Mouse (Mus musculus) urinary bladder, postnatal 10 days (tissue): ENCODE data around the gene Chmp1a.
A peak's percentile ranks its signal among the peaks of the same experiment; 100 is the strongest.
"Not testable (repeated sequence)": the region's sequence is repeated elsewhere in the genome, so short reads cannot be mapped to it uniquely, and the experiment has no call there.

Experiments
- DNase-seq: peaks from one replicate; pipeline ENCODE4 v3.0.0; 2022; ENCODE audit warnings: low spot score

The Chmp1a gene

DNA sequence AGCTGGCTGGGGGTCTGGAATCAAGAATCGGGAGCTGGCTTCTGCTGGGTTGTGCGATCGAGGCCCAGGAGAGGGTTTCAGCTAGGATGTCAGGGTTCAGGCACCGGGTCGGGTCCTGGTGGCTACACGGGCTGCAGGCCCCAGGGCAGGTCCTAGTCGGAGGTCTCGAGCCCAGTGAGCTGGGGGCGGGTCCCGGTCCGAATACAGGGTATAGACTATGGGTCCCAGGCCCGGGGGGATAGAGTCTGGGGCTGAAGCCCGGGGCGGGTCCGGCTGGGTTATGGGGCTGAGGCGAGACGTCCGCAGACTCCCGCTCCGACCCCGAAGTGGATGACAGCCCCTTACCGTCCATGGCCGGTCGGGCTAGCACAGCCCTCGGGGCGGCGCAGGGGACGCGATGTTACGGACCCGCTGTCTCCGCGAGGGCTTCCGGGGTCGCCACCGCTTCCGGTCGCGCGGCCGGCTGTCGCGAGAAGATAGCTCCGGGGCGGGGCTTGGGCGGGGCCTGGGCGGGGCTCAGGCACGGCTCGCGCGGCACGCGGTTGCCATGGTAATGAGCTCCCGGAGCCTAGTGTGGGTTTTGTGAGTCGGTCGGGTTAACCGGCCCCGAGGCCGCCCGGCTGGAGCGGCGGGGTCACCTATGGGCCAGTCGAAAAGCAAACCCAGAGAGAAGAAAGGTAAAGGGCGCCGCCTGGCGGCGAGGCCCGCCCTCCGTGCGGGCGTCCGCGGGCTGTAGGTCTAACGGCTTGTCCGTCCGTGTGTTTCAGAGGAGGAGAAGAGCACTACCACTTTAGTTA is at the start of gene Chmp1a, which contains the start of gene Spata33:
Chmp1a (minus strand) TSS at position 443 of the 797 bp plus-strand sequence.
Spata33 (plus strand) TSS at position 512 of the 797 bp plus-strand sequence.
- DNase-seq, result peak; percentile 71

DNA sequence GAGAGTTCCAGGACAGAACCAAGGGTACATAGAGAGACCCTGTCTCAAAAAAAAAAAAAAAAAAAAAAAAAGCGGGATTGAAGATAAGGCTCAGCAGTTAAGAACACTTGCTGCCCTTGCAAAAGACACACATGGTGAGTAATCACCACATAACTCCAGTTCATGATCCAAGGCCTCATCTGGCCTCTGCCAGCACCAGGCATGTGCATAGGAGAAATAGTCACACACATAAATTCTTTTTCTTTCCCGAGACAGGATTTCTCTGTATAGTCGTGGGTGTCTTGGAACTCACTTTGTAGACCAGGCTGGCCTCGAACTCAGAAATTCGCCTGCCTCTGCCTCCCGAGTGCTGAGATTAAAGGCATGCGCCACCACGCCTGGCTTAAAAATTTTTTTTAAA is 45.0 kb upstream of the Chmp1a start:
- not testable (repeated sequence) for DNase-seq

DNA sequence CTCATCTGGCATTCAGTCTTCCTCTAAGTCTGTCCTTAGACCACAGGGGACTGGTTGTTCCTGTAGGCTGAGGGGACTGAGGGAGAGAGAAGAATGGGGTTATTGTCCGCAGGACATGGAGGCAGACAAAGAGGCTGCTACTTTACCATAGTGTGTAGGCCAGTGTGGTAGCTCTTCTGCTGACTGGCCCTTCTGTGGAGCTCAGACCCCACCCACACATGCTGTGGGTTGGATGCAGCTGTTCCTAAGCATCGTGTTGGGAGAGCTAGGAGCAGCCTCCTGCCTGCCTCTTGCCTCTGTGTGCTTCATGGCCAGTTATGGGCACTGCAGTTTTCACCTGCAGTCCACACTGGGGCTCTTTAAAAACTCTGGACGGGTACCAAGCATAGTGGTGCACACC is 44.6 kb upstream of the Chmp1a start:
- no peak for DNase-seq

GRCm38 (mm10) chr8:123255170-123255569 is 42.6 kb upstream of the Chmp1a start:
- DNase-seq, result no peak

DNA sequence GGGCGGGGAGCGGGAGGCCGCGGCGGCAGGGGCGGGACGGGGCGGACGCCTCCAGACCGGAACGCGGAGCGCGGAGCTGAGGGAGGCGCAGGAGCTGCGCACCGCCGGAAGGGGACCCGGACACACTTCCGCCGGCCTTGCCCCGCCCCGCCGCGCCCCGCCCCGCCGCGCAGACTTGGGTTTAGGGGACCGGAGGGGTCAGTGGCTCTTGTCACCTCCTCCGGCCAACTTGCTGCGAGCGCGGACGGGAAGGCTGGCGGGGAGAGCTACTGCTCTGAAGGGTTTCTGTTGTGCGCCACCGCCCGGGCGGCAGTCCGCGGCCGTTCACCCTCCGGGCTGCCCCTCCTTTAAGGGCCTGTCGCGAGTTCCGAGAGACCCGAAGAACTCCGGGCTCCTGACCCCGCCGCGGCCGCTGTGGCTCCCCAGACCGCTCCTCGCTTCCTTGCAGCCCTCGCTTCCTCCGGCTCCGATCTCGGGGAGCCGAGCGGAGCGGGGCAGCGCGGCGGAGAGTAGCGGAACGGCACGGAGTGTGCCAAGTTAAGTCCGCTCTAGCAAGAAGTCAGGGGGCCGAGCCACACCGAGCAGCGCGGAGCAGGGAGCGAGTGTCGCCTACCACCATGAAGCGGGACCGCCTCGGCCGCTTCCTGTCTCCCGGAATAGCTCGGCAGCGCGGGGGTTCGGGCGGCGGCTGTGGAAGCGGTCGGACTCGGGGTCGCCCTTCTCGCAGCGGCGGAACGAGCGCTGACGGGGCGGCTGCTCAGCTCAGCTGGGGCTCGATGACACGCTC is 41.7 kb upstream of the Chmp1a start, which contains the start of the genes Zfp276 and Vps9d1:
Zfp276 (plus strand) TSS at position 97 of the 787 bp plus-strand sequence.
Vps9d1 (minus strand) TSS at position 250 of the 787 bp plus-strand sequence.
- peak; percentile 65 for DNase-seq

GRCm38 (mm10) chr8:123253451-123254098 is 41.0 kb upstream of the Chmp1a start:
- no peak for DNase-seq

- DNase-seq, result no peak
These were observed 40.4 kb upstream of the Chmp1a start for GRCm38 (mm10) chr8:123252925-123253324.

GRCm38 (mm10) chr8:123250940-123251339 is 38.4 kb upstream of the Chmp1a start:
- DNase-seq, result no peak

GRCm38 (mm10) chr8:123248596-123248995 is 36.0 kb upstream of the Chmp1a start:
- no peak for DNase-seq

DNA sequence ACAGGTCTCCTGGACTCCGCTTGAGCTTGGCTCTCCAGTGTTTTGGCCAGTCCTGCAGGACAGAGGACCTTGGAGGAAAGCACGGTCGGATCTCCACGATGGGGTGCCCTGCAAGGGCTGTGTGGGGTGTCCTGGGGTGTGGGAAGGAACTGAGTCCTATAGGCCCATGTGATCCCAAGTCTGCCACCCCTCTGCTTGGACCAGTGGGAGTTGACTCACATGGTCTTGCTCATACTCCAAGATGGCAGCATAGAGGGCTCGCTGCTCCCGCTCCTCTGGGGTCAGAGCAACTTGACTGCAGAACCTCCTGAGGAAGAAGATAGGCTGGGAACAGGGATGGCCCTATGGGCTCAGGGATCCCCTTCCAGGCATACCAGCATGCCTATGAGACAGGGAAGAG is 35.2 kb upstream of the Chmp1a start:
- DNase-seq, result no peak

DNA sequence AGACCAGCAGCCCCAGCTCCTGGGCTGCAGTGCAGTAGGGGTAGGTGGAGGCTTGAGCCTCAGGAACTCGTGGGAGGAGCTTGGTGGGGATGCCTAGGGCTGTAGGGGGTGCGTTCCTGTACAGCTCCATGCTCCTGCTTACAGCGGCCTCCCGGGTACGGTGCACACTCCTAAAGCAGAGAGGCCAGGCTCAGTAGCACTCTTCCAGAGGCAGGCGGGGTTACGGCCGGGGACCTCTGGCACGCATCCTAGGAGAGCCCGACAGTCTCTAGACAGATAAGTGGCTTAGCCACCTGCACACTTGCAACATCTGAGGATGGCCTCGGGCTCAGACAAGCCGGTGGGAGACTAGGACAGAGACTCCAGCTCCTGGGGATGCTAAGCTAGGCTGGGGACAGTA is 33.0 kb upstream of the Chmp1a start:
- no peak for DNase-seq

DNA sequence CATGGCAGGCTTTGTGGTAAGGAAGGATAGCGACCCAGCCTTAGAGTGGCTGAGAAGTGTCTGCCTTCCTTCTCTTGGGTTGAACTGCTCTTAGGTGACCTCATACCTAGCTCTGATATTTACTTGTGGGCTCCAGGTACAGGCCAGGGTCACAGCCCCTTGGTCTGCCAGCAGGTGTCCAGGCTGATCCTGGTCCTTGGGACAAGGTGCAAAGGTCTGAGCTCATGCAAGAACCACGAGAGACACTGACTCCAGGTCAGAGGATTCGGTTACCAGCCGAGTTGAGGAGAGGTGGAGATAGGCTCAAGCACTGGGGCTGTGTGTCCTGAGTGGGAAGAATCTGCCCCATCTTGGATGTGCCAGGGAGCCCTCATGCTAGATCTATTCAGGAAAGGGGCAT is 31.8 kb upstream of the Chmp1a start:
- DNase-seq, result no peak

GRCm38 (mm10) chr8:123243053-123243452 is 30.5 kb upstream of the Chmp1a start:
- DNase-seq, result no peak

GRCm38 (mm10) chr8:123242107-123242923 is 29.8 kb upstream of the Chmp1a start:
- DNase-seq, result no peak

- no peak for DNase-seq
These were observed 26.8 kb upstream of the Chmp1a start for GRCm38 (mm10) chr8:123239398-123239797.

DNA sequence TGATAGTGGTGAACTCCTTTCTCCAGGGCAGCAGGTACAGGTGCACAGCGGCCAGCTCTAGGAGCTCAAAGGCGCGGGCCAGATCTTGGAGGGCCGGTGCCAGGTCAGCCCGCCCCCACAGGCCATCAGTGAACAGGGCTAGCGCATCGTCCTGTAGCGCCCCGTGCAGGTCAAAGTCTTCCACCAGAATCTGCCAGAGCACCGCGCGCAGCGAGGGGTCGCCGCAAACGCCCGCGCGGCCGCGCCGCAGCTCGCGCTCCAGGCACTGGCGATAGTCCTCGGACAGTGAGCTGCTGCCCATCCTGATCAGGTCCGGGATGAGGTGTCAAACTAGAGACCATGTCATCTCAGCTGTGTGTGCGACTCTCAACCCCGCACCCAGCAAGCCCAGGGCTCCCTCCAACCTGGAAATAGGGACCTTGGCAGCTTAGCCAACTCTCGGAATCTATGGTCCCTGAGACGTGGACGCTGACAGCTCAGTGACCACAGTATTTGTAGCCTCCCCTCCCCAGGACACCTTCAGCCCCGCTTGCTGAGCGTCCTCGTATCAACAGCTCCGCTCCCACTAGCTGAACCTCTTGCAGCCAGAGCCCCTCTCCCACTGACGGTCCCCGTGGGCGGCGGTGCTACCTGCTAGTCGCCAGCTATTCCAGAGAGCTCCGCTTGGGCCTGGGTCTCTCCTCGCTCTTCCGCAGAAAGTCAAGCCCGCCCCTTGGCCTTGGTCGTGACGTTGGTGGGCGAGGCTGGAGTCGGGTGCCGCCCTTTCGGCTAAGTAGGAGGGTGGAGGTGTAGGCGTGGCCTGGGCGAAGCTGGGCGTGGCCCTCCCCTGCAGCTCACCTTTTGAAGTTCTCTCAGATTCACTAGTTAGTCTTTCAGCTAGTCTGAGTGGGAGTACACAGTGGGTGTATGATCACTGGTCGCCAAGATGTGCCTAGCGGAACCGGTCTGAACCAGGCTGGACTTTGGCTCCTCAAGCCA is 23.2 kb upstream of the Chmp1a start, which contains the start of gene Spata2l:
Spata2l (minus strand) TSS at position 714 of the 978 bp plus-strand sequence.
- DNase-seq, result peak; percentile 45

GRCm38 (mm10) chr8:123234918-123235519 is 22.5 kb upstream of the Chmp1a start:
- DNase-seq, result no peak

DNA sequence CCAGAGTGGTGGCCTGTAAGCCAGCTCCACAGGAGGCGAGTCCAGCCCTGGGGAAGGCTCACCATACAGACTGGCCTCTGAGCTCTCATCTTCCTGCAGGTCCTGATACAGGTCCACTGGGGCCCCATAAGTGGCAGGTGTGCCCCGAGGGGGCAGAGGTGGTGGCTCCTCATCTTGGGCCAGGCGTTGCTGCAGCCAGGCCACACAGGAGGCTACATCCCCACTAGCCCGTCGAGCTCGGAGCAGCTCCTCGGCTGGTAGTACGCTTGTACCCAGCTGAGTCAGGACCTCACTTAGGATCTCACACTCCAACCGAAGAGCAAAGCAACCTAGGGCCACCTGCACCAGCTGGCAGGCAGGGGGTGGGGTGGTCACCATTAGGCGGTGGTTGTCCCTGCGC is 21.2 kb upstream of the Chmp1a start:
- DNase-seq, result no peak

DNA sequence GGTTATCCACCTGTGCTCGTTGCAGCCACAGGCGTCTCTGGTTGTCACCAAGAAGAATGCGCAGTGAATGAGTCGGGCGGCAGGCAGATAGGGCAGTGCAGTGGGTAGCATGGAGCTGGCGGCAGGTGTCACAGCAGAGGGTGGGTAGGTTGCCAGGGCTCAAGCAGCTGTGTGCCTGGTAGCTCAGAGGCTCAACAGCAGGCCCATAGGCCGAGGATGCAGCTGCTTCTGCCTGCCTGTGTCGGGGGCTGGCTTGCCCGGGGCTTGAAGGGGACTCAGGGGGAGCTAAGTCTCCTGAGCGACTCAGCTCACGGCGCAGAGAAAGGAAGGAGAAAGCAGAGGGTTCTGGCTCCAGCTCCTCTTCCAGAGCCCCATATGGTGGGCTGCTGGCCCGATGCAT is 20.7 kb upstream of the Chmp1a start:
- no peak for DNase-seq

DNA sequence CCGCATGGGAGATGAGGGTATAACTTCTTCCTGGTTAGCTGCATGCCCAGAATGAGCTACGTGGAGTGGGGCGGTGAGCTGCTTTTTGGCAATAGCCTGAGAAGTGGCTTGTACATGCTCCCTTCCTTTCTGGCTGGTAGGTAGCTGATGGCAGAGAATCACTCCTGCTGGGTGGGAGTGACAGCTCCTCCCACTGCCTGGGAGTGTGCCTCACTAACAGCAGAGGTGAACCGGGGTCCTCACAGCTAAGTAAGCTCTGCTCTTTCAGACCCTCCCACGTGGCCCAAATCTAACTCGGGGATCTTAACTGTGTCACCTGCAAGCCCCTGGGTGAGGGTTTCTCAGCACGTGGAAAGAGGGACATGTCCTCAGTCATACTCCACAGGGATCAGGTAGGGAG is 20.0 kb upstream of the Chmp1a start:
- DNase-seq, result no peak
